Mouse (Mus musculus) lung, postnatal 0 days (tissue): ENCODE measurements around the gene Zfp638.

Experiments used
- CTCF ChIP-seq: IDR thresholded peaks from 2 replicates; pipeline ENCODE4 v1.5.1; 2016; ENCODE audit warnings: antibody characterized with exemption, mild to moderate bottlenecking
- EP300 ChIP-seq: IDR thresholded peaks from 2 replicates; pipeline ENCODE4 v1.6.1; 2016; ENCODE audit warnings: antibody characterized with exemption, mild to moderate bottlenecking, control low read depth

- TF ChIP-seq CTCF (no peak), EP300 (no peak)
Measured at GRCm38 (mm10) chr6:83906659-83907058, 39.8 kb downstream of the Zfp638 start.
